Comparison of ENCODE assay signal across 12 mouse cellular contexts in genomic region chr6:98114327-98115134, GRCm38 (mm10).
DNase-seq lines count a peak whose midpoint lies in the region; ATAC-seq and TF ChIP-seq lines count a peak whose summit lies in the region.
"Had no signal": no experiment of that assay in that cellular context is flagged by ENCODE, and none has a peak within 500 bp of the region (broad histone marks: within the 10 kb centered on the region; RNA-seq: fewer than 3 reads in every experiment).

No protein-coding gene starts in this region.

- TF ChIP-seq POLR2A in heart, adult 2 months (IDR thresholded peaks at IDR 0.05; ENCODE audit: insufficient read depth, low read depth, low read length), result no peak

- H3K79me2 ChIP-seq in heart, adult 2 months (replicated peaks; ENCODE audit: control insufficient read depth, insufficient read depth, low read length), result no peaks in the 10 kb centered on the region

- ATAC-seq in limb, embryonic 13.5 days (ENCODE audit: low FRiP score, low read depth), result no peak
- no peak for ATAC-seq in CD4-positive, CD25-positive, alpha-beta regulatory T cell, adult 4 months

- no peak overlapping the region for H3K9ac ChIP-seq in heart, adult 2 months (ENCODE audit: low read depth, low read length)
- H3K9ac ChIP-seq in limb, embryonic 13.5 days, result no peak overlapping the region
- H3K9ac ChIP-seq: hindbrain, embryonic 15.5 days; liver, embryonic 14.5 days had no signal

- no peaks in the 10 kb centered on the region for H3K36me3 ChIP-seq in heart, embryonic 10.5 days
- H3K36me3 ChIP-seq in heart, adult 2 months (ENCODE audit: control insufficient read depth, insufficient read depth, low read length), result no peaks in the 10 kb centered on the region
- no peaks in the 10 kb centered on the region for H3K36me3 ChIP-seq in limb, embryonic 13.5 days
- H3K36me3 ChIP-seq: hindbrain, embryonic 15.5 days had no signal

- no peak for TF ChIP-seq EP300 in heart, adult 2 months (IDR thresholded peaks at IDR 0.05; ENCODE audit: insufficient read depth, low read depth, low read length)

- no peaks in the 10 kb centered on the region for H3K9me3 ChIP-seq in heart, embryonic 10.5 days
- no peaks in the 10 kb centered on the region for H3K9me3 ChIP-seq in limb, embryonic 13.5 days
- H3K9me3 ChIP-seq: hindbrain, embryonic 15.5 days had no signal

- no peak overlapping the region for H3K4me3 ChIP-seq in heart, embryonic 10.5 days
- no peak overlapping the region for H3K4me3 ChIP-seq in heart, adult 2 months
- H3K4me3 ChIP-seq in limb, embryonic 13.5 days, result no peak overlapping the region
- H3K4me3 ChIP-seq: hindbrain, embryonic 15.5 days had no signal

- H3K27ac ChIP-seq in heart, embryonic 10.5 days, result peak overlapping the region; percentile 56
- no peak overlapping the region; the same call in 1 of the 2 replicates for H3K27ac ChIP-seq in heart, adult 2 months
- H3K27ac ChIP-seq in limb, embryonic 13.5 days, result peak overlapping the region; percentile 55; the same call in 1 of the 2 replicates
- H3K27ac ChIP-seq: hindbrain, embryonic 15.5 days; liver, embryonic 14.5 days had no signal

- no peak for TF ChIP-seq CTCF in heart, adult 2 months (IDR thresholded peaks at IDR 0.05)

- DNase-seq in heart, embryonic 10.5 days (ENCODE audit: low spot score), result no peak
- no peak for DNase-seq in heart, adult 2 months
- DNase-seq in R1 (ENCODE audit: low read depth, low spot score), result peak; percentile 32
- peak; percentile 54 for DNase-seq in forelimb bud, embryonic 11.5 days (ENCODE audit: low read depth, low spot score)
- DNase-seq in layer of hippocampus, adult 9-10 months (ENCODE audit: low spot score), result no peak
- no peak for DNase-seq in left cerebral cortex, postnatal 25 days (ENCODE audit: low spot score in 2 of 2)
- DNase-seq: adrenal gland, adult 2 months; cerebellum, postnatal 14 days had no signal

- intact Hi-C loops in heart, adult 2 months (cut with DNase I), result no loop called here
- intact Hi-C loops in left cerebral cortex, postnatal 25 days (cut with DNase I), result no loop called here

- H3K4me2 ChIP-seq in limb, embryonic 13.5 days (replicated peaks), result no peak overlapping the region

- no peaks in the 10 kb centered on the region for H3K27me3 ChIP-seq in heart, embryonic 10.5 days (ENCODE audit: insufficient read depth, poor library complexity, severe bottlenecking)
- H3K27me3 ChIP-seq in heart, adult 2 months (ENCODE audit: control insufficient read depth, insufficient read depth, low read length), result no peaks in the 10 kb centered on the region
- no peaks in the 10 kb centered on the region for H3K27me3 ChIP-seq in limb, embryonic 13.5 days

- H3K4me1 ChIP-seq in heart, embryonic 10.5 days, result peaks cover 14% of the 10 kb centered on the region
- no peaks in the 10 kb centered on the region for H3K4me1 ChIP-seq in heart, adult 2 months (ENCODE audit: control insufficient read depth, insufficient read depth, low read length)
- H3K4me1 ChIP-seq in limb, embryonic 13.5 days, result peaks cover 40% of the 10 kb centered on the region

- 23% methylated on average over 9 of the region's 9 CpGs for WGBS in heart, embryonic 10.5 days
- 43% methylated on average over 9 of the region's 9 CpGs for WGBS in heart, adult 2 months
- WGBS in limb, embryonic 13.5 days, result 28% methylated on average over 9 of the region's 9 CpGs

Comparison
In these comparisons a context has a peak if more than half of its experiments do, and no peak if none do; other contexts are left out.
1. DNase-seq: peak in R1 (single experiment) and forelimb bud, embryonic 11.5 days (single experiment); none in heart, embryonic 10.5 days (single experiment), heart, adult 2 months (0 of 2), layer of hippocampus, adult 9-10 months (single experiment) and left cerebral cortex, postnatal 25 days (0 of 2).